Mouse (Mus musculus) adrenal gland, adult (tissue): ENCODE measurements around the gene B830017H08Rik.

Experiments
- DNase-seq, 2 experiments: peaks; one replicate each; pipeline ENCODE4 v3.0.0; 2022 to 2023; ENCODE audit warnings: low spot score in 1 of 2; ENCODE audit not compliant: inconsistent age in 2 of 2

Gene B830017H08Rik

GRCm38 (mm10) chr16:17849486-17849885, 16.6 kb downstream of the B830017H08Rik start:
- no peak for DNase-seq

- DNase-seq = no peak
These were observed 18.4 kb downstream of the B830017H08Rik start for GRCm38 (mm10) chr16:17851331-17851730.

GRCm38 (mm10) chr16:17851860-17852259, 18.9 kb downstream of the B830017H08Rik start:
- no peak for DNase-seq

DNA sequence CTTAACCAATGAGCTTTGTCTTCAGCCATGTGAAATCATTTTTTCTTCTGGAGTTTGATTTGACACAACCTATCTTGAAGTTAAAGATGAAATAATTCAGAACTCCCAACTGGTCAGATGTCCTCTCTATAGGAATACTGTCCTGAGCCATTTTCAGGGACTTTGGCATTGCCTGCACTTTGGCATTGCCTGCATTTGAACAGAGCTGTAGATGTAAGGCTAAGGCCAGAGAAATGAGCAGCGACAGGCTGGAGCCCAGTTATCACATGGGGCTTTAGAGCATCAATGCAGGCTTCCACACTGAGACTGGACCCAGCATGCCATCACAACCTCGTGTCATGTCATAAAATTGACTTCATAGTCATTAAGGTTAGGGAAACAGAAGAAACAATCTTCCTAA, 20.3 kb downstream of the B830017H08Rik start:
- no peak for DNase-seq

- no peak for DNase-seq
These were observed 24.2 kb downstream of the B830017H08Rik start for GRCm38 (mm10) chr16:17857157-17857556.

DNA sequence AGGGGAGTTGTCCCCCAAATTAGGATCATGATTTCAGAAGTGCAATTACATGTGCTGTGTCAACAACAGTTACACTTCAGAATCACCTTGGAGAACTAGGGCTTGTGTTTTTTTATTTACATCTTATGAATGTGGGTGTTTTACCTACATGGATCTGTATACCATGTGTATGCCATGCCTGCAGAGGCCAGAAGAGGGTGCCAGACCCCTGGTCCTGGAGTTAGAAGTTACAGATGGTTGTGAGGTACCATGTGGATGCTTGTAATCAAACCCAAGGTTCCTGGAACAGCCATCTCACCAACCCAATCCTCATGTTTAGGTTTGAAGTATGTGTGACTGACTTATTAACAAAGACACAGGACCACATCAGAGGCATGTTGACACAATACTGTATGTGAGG, 25.7 kb downstream of the B830017H08Rik start:
- DNase-seq = no peak

DNA sequence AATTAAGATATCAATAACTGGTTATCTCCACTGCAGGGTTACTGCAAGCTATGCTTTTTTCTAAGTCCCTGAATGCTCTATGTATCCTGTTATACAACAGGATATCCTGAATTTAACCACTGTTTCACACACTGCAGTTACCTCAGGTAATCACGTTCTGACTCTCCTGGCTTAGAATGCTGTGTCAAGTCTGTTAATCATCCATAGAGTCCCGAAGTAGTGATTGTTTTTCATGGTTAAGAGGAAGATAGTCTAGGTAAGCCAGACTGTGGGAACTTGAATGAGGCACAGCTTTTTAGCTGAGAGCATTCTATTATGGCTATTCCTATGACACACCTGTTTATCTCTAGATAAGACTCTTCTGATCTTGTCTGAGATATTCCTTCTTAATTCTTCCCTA, 32.4 kb downstream of the B830017H08Rik start:
- DNase-seq = no peak

- no peak for DNase-seq
These were observed 32.8 kb downstream of the B830017H08Rik start for GRCm38 (mm10) chr16:17865770-17866169.

DNA sequence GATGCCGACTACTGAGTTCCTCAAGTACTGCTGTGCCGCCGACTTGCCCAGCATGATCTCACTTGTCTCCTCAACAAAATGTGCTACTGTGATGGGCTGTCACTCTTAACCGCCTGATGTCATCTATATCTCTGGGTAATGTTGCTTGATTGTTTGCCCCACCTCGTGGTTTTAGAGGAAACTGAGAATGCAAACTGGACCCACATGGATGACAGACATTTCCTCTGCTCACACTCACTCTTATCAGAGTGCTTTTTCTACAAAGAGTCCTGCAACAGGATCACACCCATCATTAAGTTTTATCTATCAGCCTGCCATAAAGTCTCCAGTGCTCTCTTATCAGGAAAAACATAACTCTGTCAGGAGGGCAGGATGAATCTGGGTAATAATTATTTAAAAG, 38.3 kb downstream of the B830017H08Rik start:
- no peak for DNase-seq

DNA sequence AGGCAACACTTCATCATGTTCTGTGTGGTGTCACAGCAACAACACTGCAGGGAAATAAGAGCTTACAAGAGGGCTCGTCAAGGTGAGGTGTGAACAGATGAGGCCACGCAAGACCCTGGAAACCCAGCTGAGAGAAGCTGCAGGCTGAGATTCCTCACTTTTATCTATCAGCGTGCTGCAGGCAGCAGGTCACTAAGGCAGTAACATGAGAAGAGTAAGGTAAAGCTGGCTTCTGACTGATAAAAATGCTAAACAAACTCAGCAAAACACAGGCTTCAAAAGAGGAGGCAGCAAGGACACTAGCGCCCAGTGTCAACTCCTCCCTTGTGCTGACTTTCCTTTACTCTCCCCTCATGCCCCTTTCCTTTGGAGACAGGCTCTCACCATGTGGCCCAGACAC, 40.1 kb downstream of the B830017H08Rik start:
- DNase-seq = no peak

- DNase-seq = no peak
These were observed 42.3 kb downstream of the B830017H08Rik start for GRCm38 (mm10) chr16:17875174-17875573.

- DNase-seq = no peak
These were observed 43.2 kb downstream of the B830017H08Rik start for GRCm38 (mm10) chr16:17876096-17876495.

DNA sequence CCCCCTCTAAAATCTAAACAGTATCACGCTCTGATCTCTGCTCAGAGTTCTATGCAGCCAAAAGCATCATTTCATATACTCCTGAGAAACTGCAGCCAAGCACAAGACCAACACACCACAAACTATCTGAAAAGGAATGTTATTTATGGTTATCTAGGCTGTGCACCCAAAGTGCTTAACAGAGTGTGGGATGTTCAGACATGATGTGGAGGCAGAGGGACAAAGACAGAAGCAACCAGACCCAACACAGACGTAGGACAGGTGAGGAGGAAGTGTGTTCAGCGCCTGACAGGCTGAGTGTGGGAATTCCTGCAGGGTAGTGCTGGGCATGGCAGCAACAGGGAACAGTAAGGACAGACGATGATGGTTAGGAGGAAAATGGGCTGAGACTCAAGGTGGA, 46.6 kb downstream of the B830017H08Rik start:
- DNase-seq = no peak

DNA sequence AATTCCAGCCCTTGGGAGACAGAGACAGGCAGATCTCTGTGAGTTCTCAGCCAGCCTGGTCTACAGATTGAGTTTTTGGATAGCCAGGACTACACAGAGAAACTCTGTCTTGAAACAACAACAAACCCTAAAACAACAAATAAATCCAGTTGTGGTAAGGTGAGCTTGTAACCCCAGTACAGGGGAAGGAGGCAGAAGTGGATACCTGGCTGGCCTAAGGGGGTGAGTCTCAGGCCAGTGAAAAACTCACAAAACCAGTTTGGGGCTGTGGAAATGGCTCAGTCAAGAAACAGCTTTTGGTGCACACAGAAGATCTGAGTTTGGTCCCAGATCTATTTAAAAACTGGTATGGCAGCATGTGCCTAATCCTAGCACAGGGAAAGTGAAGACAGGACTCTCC, 49.3 kb downstream of the B830017H08Rik start:
- DNase-seq = no peak

DNA sequence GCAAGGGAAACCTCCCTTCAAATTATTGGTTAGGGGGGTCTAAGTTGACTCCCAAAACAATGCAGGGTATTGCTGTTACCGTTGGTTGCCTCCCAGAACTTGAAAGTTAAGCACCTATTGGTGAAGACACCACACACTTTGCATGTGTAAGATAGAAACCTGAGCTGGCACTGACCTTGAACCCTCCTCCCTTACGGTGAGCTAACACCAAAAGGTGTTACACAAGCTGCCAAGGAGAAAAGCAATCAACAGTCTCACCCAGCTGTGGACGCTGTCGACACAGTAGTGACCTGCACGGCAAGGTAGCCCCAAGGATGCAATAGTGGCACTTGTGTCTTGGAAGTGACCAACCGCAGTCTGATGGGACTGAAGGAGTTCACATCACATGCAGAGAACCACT, 51.2 kb downstream of the B830017H08Rik start:
- DNase-seq = no peak
